Mouse (Mus musculus): ENCODE results near the gene Dnah8. TPM values are rescaled to one million over a fixed set of nuclear protein-coding genes. Genes with fewer than 3 reads are reported as not detected.

Dnah8 gene
- polyA plus RNA-seq, 1 experiment from 2014 or later: 0.76 TPM

GRCm38 (mm10) chr17:30907577-30907976 is 283.4 kb downstream of the Dnah8 start:
- H3K27ac ChIP-seq (ENCODE audit: low read depth, low read length): no peak overlapping the region
- H3K4me2 ChIP-seq (ENCODE audit: low read depth, low read length, severe bottlenecking): no peak overlapping the region
- H3K36me3 ChIP-seq (ENCODE audit: control insufficient read depth, insufficient read depth, low read length): no peaks in the 10 kb centered on the region
- no peak overlapping the region for H3K9ac ChIP-seq (ENCODE audit: low read length)
- WGBS: 78% methylated on average over 4 of the region's 4 CpGs
- ATAC-seq (replicated peaks; ENCODE audit: low FRiP score): no peak
- no peak for DNase-seq (ENCODE audit: low spot score)
- H3K4me3 ChIP-seq (ENCODE audit: low read depth, low read length): no peak overlapping the region
- no peaks in the 10 kb centered on the region for H3K9me3 ChIP-seq (ENCODE audit: control insufficient read depth, low read length)
- no peaks in the 10 kb centered on the region for H3K4me1 ChIP-seq (replicated peaks; ENCODE audit: control insufficient read depth, insufficient read depth, low read length)
- H3K27me3 ChIP-seq (ENCODE audit: control insufficient read depth, insufficient read depth, low read length): 0 out of 2 replicates have a peak, but pooled peaks cover under 1% of the 10 kb centered on the region

- H3K9me3 ChIP-seq (ENCODE audit: control insufficient read depth, low read length): no peaks in the 10 kb centered on the region
- no peak overlapping the region for H3K4me3 ChIP-seq (ENCODE audit: low read depth, low read length)
- no peaks in the 10 kb centered on the region for H3K27me3 ChIP-seq (ENCODE audit: control insufficient read depth, insufficient read depth, low read length)
- no peak for DNase-seq (ENCODE audit: low spot score)
- no peak overlapping the region for H3K4me2 ChIP-seq (ENCODE audit: low read depth, low read length, severe bottlenecking)
- H3K4me1 ChIP-seq (replicated peaks; ENCODE audit: control insufficient read depth, insufficient read depth, low read length): no peaks in the 10 kb centered on the region
- H3K9ac ChIP-seq (ENCODE audit: low read length): no peak overlapping the region
- 89% methylated on average over 27 of the region's 27 CpGs for WGBS
- H3K36me3 ChIP-seq (ENCODE audit: control insufficient read depth, insufficient read depth, low read length): no peaks in the 10 kb centered on the region
- no peak overlapping the region for H3K27ac ChIP-seq (ENCODE audit: low read depth, low read length)
- no peak for ATAC-seq (replicated peaks; ENCODE audit: low FRiP score)
These were observed 286.9 kb downstream of the Dnah8 start for GRCm38 (mm10) chr17:30910866-30911731.

GRCm38 (mm10) chr17:30911732-30912088 is 287.6 kb downstream of the Dnah8 start:
- Histone ChIP-seq H3K9ac (ENCODE audit: low read length) (no peak overlapping the region), H3K4me1 (replicated peaks; ENCODE audit: control insufficient read depth, insufficient read depth, low read length) (no peaks in the 10 kb centered on the region), H3K4me3 (ENCODE audit: low read depth, low read length) (no peak overlapping the region), H3K27me3 (ENCODE audit: control insufficient read depth, insufficient read depth, low read length) (no peaks in the 10 kb centered on the region), H3K36me3 (ENCODE audit: control insufficient read depth, insufficient read depth, low read length) (no peaks in the 10 kb centered on the region), H3K27ac (ENCODE audit: low read depth, low read length) (no peak overlapping the region), H3K4me2 (ENCODE audit: low read depth, low read length, severe bottlenecking) (no peak overlapping the region), H3K9me3 (ENCODE audit: control insufficient read depth, low read length) (no peaks in the 10 kb centered on the region)
- DNase-seq (ENCODE audit: low spot score) (no peak), ATAC-seq (replicated peaks; ENCODE audit: low FRiP score) (no peak)
- WGBS: 66% methylated on average over 8 of the region's 8 CpGs

- no peak for DNase-seq (ENCODE audit: low spot score)
- no peak for ATAC-seq (replicated peaks; ENCODE audit: low FRiP score)
- Histone ChIP-seq H3K36me3 (ENCODE audit: control insufficient read depth, insufficient read depth, low read length) (no peaks in the 10 kb centered on the region), H3K27me3 (ENCODE audit: control insufficient read depth, insufficient read depth, low read length) (no peaks in the 10 kb centered on the region), H3K4me3 (ENCODE audit: low read depth, low read length) (no peak overlapping the region), H3K4me2 (ENCODE audit: low read depth, low read length, severe bottlenecking) (no peak overlapping the region), H3K9me3 (ENCODE audit: control insufficient read depth, low read length) (no peaks in the 10 kb centered on the region), H3K27ac (ENCODE audit: low read depth, low read length) (no peak overlapping the region), H3K9ac (ENCODE audit: low read length) (no peak overlapping the region), H3K4me1 (replicated peaks; ENCODE audit: control insufficient read depth, insufficient read depth, low read length) (no peaks in the 10 kb centered on the region)
- WGBS: 77% methylated on average over 5 of the region's 5 CpGs
These were observed 288.4 kb downstream of the Dnah8 start for GRCm38 (mm10) chr17:30912536-30912935.

GRCm38 (mm10) chr17:30914264-30914663 is 290.1 kb downstream of the Dnah8 start:
- H3K27ac ChIP-seq (ENCODE audit: low read depth, low read length): no peak overlapping the region
- no peaks in the 10 kb centered on the region for H3K36me3 ChIP-seq (ENCODE audit: control insufficient read depth, insufficient read depth, low read length)
- ATAC-seq (replicated peaks; ENCODE audit: low FRiP score) (no peak), DNase-seq (ENCODE audit: low spot score) (no peak)
- no peaks in the 10 kb centered on the region for H3K4me1 ChIP-seq (replicated peaks; ENCODE audit: control insufficient read depth, insufficient read depth, low read length)
- no peak overlapping the region for H3K4me2 ChIP-seq (ENCODE audit: low read depth, low read length, severe bottlenecking)
- H3K4me3 ChIP-seq (ENCODE audit: low read depth, low read length): no peak overlapping the region
- no peak overlapping the region for H3K9ac ChIP-seq (ENCODE audit: low read length)
- H3K9me3 ChIP-seq (ENCODE audit: control insufficient read depth, low read length): no peaks in the 10 kb centered on the region
- H3K27me3 ChIP-seq (ENCODE audit: control insufficient read depth, insufficient read depth, low read length): no peaks in the 10 kb centered on the region

- 82% methylated on average over 4 of the region's 4 CpGs for WGBS
- no peak overlapping the region for H3K9ac ChIP-seq (ENCODE audit: low read length)
- no peak for DNase-seq (ENCODE audit: low spot score)
- no peak overlapping the region for H3K4me2 ChIP-seq (ENCODE audit: low read depth, low read length, severe bottlenecking)
- no peaks in the 10 kb centered on the region for H3K4me1 ChIP-seq (replicated peaks; ENCODE audit: control insufficient read depth, insufficient read depth, low read length)
- no peaks in the 10 kb centered on the region for H3K27me3 ChIP-seq (ENCODE audit: control insufficient read depth, insufficient read depth, low read length)
- H3K4me3 ChIP-seq (ENCODE audit: low read depth, low read length): no peak overlapping the region
- H3K9me3 ChIP-seq (ENCODE audit: control insufficient read depth, low read length): no peaks in the 10 kb centered on the region
- no peaks in the 10 kb centered on the region for H3K36me3 ChIP-seq (ENCODE audit: control insufficient read depth, insufficient read depth, low read length)
- no peak overlapping the region for H3K27ac ChIP-seq (ENCODE audit: low read depth, low read length)
- ATAC-seq (replicated peaks; ENCODE audit: low FRiP score): no peak
These were observed 299.4 kb downstream of the Dnah8 start for GRCm38 (mm10) chr17:30923566-30923965.

Other genes with a start within 250 kb of the Dnah8 start
- gene Btbd9, start 47.9 kb upstream of the Dnah8 start, polyA plus RNA-seq (2014; fragmentation: Nextera tagmentation; extraction: Ambion mirVana): 63.4 and 63.9 TPM in 2 replicates
- 264 and 288 TPM in 2 replicates for gene Glo1, start 2.5 kb downstream of the Dnah8 start, polyA plus RNA-seq (2014; fragmentation: Nextera tagmentation; extraction: Ambion mirVana)

Data from forebrain, embryonic 11.5 days (tissue).